Mouse (Mus musculus) embryonic facial prominence, embryonic 10.5 days (tissue): ENCODE results near the gene Eri3. TPM values are rescaled to one million over a fixed set of nuclear protein-coding genes. Genes with fewer than 3 reads are reported as not detected.

Source experiments
- DNase-seq: peaks from one replicate; pipeline ENCODE4 v3.0.0-alpha.2; 2017; ENCODE audit warnings: low spot score
- H3K27ac ChIP-seq: fragments of 300-500 bp; sonication (generic); replicated peaks from 2 replicates; pipeline ENCODE4 v1.5.1; 2016; ENCODE audit warnings: mild to moderate bottlenecking
- H3K27me3 ChIP-seq: fragments of 300-500 bp; sonication (generic); replicated peaks from 2 replicates; pipeline ENCODE4 v1.6.1; 2016; ENCODE audit warnings: low read depth, mild to moderate bottlenecking; ENCODE audit not compliant: poor library complexity, severe bottlenecking
- H3K36me3 ChIP-seq: fragments of 300-500 bp; sonication (generic); replicated peaks from 2 replicates; pipeline ENCODE4 v1.6.1; 2016; ENCODE audit warnings: mild to moderate bottlenecking, moderate library complexity
- H3K4me1 ChIP-seq: fragments of 300-500 bp; sonication (generic); 2 replicates; pipeline ENCODE4 v1.6.1; 2016
- H3K4me3 ChIP-seq: fragments of 300-500 bp; sonication (generic); 2 replicates; pipeline ENCODE4 v1.5.1; 2016; ENCODE audit warnings: mild to moderate bottlenecking, moderate library complexity
- H3K9me3 ChIP-seq: fragments of 300-500 bp; sonication (generic); 2 replicates; pipeline ENCODE4 v1.6.1; 2016; ENCODE audit warnings: mild to moderate bottlenecking
- WGBS: fragments of 180-500 bp; shearing (Covaris S2); methylation state at CpG from one replicate; pipeline ENCODE4 v1.1.7; 2016; 5-methylcytosine and 5-hydroxymethylcytosine counted together
- microRNA-seq: library from miRNA; unstranded; fragments of <30 nt; microRNA quantifications from one replicate; pipeline ENCODE4, GENCODE M21; 2017
- polyA plus RNA-seq: library from polyadenylated mRNA; unstranded; fragments of >200 nt; fragmentation: Nextera tagmentation; extraction: Ambion mirVana; gene quantifications from 2 replicates; pipeline ENCODE4 v1.2.1, GENCODE M21; 2016

Gene Eri3
- polyA plus RNA-seq, 1 experiment from 2014 or later: 132 TPM

GRCm38 (mm10) chr4:117680963-117681362, 130.8 kb downstream of the Eri3 start:
- Histone ChIP-seq H3K27ac (no peak overlapping the region), H3K27me3 (no peaks in the 10 kb centered on the region), H3K4me1 (peaks cover 20% of the 10 kb centered on the region), H3K36me3 (peaks cover 50% of the 10 kb centered on the region), H3K9me3 (no peaks in the 10 kb centered on the region), H3K4me3 (peak overlapping the region; percentile 94)
- 80% methylated on average over 6 of the region's 6 CpGs for WGBS
- DNase-seq: no peak

GRCm38 (mm10) chr4:117681931-117682461, 131.8 kb downstream of the Eri3 start, which contains the start of gene Dmap1:
Gene Dmap1, minus strand, starts transcription at chr4:117682273.
- H3K36me3 ChIP-seq: peaks cover 40% of the 10 kb centered on the region
- no peaks in the 10 kb centered on the region for H3K27me3 ChIP-seq
- 0% methylated on average over 33 of the region's 33 CpGs for WGBS
- peak within 1 kb of the TSS; percentile 94 for H3K4me3 ChIP-seq
- H3K9me3 ChIP-seq: no peaks in the 10 kb centered on the region
- H3K27ac ChIP-seq: peak within 1 kb of the TSS; percentile 90
- DNase-seq: peak; percentile 91
- peaks cover 20% of the 10 kb centered on the region for H3K4me1 ChIP-seq

GRCm38 (mm10) chr4:117682463-117682862, 132.3 kb downstream of the Eri3 start:
- H3K27ac ChIP-seq: peak overlapping the region; percentile 90
- no peaks in the 10 kb centered on the region for H3K27me3 ChIP-seq
- DNase-seq: no peak
- H3K4me3 ChIP-seq: peak overlapping the region; percentile 94
- no peaks in the 10 kb centered on the region for H3K9me3 ChIP-seq
- H3K36me3 ChIP-seq: peaks cover 36% of the 10 kb centered on the region
- peaks cover 20% of the 10 kb centered on the region for H3K4me1 ChIP-seq

GRCm38 (mm10) chr4:117683048-117683768, 133.0 kb downstream of the Eri3 start:
- WGBS: 83% methylated on average over 6 of the region's 6 CpGs
- Histone ChIP-seq H3K4me3 (peak overlapping the region; percentile 94), H3K36me3 (peaks cover 28% of the 10 kb centered on the region), H3K4me1 (peaks cover 20% of the 10 kb centered on the region), H3K27me3 (no peaks in the 10 kb centered on the region), H3K9me3 (no peaks in the 10 kb centered on the region), H3K27ac (no peak overlapping the region)
- DNase-seq: no peak

GRCm38 (mm10) chr4:117686354-117686753, 136.2 kb downstream of the Eri3 start:
- Histone ChIP-seq H3K9me3 (0 out of 2 replicates have a peak, but pooled peaks cover 4% of the 10 kb centered on the region), H3K4me3 (no peak overlapping the region), H3K27me3 (no peaks in the 10 kb centered on the region), H3K4me1 (peaks cover 13% of the 10 kb centered on the region), H3K27ac (no peak overlapping the region), H3K36me3 (no peaks in the 10 kb centered on the region)
- no peak for DNase-seq
- WGBS: 79% methylated on average over 4 of the region's 4 CpGs

GRCm38 (mm10) chr4:117705361-117705760, 155.2 kb downstream of the Eri3 start:
- H3K4me1 ChIP-seq: no peaks in the 10 kb centered on the region
- no peaks in the 10 kb centered on the region for H3K9me3 ChIP-seq
- 8% methylated on average over 7 of the region's 7 CpGs for WGBS
- DNase-seq: peak; percentile 57
- H3K36me3 ChIP-seq: no peaks in the 10 kb centered on the region
- 0 out of 2 replicates have a peak overlapping the region, but pooled peaks have one; percentile 11 for H3K27ac ChIP-seq
- no peak overlapping the region for H3K4me3 ChIP-seq
- H3K27me3 ChIP-seq: no peaks in the 10 kb centered on the region

- Histone ChIP-seq H3K36me3 (no peaks in the 10 kb centered on the region), H3K27ac (no peak overlapping the region), H3K27me3 (no peaks in the 10 kb centered on the region), H3K4me1 (no peaks in the 10 kb centered on the region), H3K4me3 (no peak overlapping the region), H3K9me3 (no peaks in the 10 kb centered on the region)
- DNase-seq: no peak
- 76% methylated on average over 3 of the region's 3 CpGs for WGBS
Measured at GRCm38 (mm10) chr4:117708780-117709550, 158.8 kb downstream of the Eri3 start.

GRCm38 (mm10) chr4:117712314-117712713, 162.1 kb downstream of the Eri3 start:
- Histone ChIP-seq H3K4me3 (no peak overlapping the region), H3K9me3 (no peaks in the 10 kb centered on the region), H3K36me3 (no peaks in the 10 kb centered on the region), H3K27ac (no peak overlapping the region), H3K27me3 (no peaks in the 10 kb centered on the region), H3K4me1 (no peaks in the 10 kb centered on the region)
- 85% methylated on average over 3 of the region's 3 CpGs for WGBS
- DNase-seq: no peak

- H3K36me3 ChIP-seq: no peaks in the 10 kb centered on the region
- WGBS: 80% methylated on average over 6 of the region's 6 CpGs
- H3K9me3 ChIP-seq: no peaks in the 10 kb centered on the region
- no peak for DNase-seq
- H3K4me3 ChIP-seq: no peak overlapping the region
- no peaks in the 10 kb centered on the region for H3K27me3 ChIP-seq
- H3K4me1 ChIP-seq: no peaks in the 10 kb centered on the region
- H3K27ac ChIP-seq: no peak overlapping the region
Measured at GRCm38 (mm10) chr4:117713303-117714098, 163.3 kb downstream of the Eri3 start.

Small RNAs within 50 kb of the gene (microRNA-seq; reads per million reads assigned to microRNA genes)
- gene Gm25559: not detected

Other genes starting within 250 kb of the Eri3 start
- 94.6 and 94.8 TPM in 2 replicates for gene Rnf220, start 53.3 kb upstream of the Eri3 start, polyA plus RNA-seq
- gene Dmap1, start 131.9 kb downstream of the Eri3 start, polyA plus RNA-seq: 78.4 and 80.0 TPM in 2 replicates
- gene Gm12845, start 174.0 kb downstream of the Eri3 start, polyA plus RNA-seq: not detected in 2 replicates
- not detected in 2 replicates for gene Klf17, start 215.3 kb downstream of the Eri3 start, polyA plus RNA-seq